Mouse (Mus musculus) retina, adult 2 months (tissue): ENCODE measurements around the gene Grid2ip.

Experiments used
- DNase-seq: peaks from one replicate; pipeline ENCODE4 v3.0.0-alpha.2; 2012; ENCODE audit warnings: low read depth, low spot score

Gene Grid2ip

DNA sequence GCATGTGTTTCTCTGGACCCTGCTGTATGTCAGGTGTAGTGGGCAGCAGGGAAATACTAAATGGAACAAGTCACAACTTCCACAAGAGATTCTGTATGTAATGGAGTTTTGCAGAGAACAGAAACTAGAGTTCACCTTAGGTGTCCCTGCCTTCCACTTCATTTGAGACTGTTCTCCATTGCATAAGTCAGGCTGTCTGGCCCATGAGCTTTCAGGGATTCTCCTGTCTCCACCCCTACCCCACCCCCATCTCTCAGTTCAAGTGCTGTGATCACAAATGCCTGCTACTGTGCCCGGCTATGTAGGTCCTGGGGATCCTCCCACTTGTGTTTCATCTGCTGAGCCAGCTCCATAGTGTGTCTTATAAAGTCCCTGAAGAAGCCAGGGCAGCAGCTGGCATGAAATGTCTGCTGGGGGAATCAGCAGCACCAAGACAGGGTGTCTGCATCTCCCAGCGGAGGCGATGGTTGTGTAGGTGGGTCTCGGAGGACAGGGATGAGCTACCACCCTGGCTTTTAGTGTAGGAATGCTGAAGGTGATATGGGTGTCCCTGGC lies 53.8 kb downstream of the Grid2ip start:
- DNase-seq = no peak

DNA sequence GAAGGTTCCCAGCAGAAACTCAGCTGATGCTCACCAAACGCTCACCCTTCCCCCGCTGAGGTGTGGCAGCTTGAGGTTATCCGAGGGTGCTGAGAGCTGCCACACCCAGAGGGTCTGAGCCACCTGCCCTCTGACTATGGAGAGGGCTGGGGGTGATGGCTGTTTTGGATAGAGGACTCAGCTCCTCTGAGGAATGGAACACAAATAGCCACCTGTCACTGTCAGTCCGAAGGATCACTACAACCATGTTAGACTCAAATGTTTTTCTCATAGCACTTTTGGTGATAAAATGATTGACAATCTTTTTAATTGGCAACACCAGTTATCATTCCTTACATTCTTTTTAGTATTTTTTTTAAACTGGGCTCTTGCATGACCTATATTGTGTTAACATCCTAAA lies 64.3 kb downstream of the Grid2ip start:
- no peak for DNase-seq

DNA sequence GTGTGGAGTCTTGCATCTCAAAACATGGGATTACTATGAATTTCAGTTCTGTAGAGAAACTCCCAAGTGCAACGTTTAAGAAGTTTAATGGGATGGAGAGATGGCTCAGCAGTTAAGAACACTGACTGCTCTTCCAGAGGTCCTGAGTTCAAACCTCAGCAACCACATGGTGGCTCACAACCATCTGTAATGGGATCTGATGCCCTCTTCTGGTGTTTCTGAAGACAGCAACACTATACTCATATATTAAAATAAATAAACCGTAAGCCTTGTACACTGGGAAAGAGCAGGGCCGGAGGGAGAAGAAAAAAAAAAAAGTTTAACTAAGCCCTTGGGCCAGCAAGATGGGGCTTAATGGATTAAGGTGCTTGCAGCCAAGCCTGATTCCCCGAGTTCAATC lies 65.9 kb downstream of the Grid2ip start:
- DNase-seq = no peak

DNA sequence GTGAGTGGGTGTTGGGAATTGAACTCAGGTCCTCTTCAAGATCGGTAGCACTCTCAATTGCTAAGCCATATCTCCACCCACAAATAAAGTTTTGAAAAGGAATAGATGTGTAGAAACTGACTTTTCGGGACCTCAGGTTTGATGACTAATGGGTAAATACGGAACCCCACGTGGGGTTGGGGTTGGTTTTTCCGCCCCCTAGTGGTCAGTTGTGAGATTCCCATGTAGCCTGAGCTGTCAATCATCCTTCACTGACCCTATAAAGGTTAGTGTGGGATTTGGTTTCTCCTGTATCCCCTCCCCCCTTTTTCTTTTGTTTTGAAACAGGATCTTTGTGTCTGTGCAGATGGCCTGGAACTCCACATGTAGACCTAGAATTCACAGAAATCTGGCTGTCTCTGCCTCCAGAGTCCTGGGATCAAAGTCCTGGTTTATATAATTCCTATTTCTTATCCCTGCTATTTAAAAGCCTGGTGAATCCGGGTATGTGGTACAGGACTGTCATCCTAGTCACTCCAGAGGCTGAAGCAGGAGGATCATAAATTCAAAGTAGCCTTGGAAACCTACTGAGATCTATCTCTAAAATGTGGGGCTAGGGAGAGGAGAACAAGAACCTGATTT lies 66.9 kb downstream of the Grid2ip start:
- peak; percentile 29 for DNase-seq

DNA sequence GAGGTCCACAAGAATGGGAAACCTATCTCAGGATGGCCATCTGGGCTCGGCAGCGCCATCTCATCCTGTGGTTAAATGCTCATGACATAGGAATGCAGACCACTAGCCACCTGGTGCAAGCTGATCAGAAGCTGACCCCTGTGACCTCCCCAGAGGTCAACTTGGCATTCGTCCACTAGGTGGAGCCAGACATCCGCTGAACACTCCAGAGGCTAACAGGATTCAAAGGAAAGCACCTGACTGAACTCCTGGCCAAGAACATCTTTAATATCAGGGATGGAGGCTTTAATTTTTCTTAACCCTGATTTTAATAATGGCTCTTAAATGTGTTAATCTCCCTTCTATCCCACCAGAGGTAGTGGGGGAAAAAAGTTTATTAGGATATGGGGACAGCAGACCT lies 77.3 kb downstream of the Grid2ip start:
- peak; percentile 64 for DNase-seq

DNA sequence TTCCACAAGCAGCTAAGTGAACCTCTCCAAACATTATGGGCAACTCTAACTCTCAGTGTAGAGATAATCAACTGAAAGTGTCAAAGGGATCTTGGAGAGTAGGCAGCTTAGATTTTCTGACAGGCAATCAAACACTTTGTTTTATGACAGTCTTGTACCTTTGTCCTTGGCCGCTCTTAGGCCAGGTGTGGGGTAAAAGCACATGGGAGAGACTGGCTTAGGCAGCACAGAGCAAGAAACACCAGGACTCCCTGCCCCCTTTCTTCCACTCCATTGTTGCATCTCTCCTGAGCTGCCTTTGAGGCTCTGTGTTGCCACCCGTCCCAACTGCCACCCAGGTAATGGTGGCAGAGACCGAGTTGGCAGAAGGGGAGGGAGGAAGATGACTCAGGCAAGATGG lies 84.2 kb downstream of the Grid2ip start:
- DNase-seq = no peak

DNA sequence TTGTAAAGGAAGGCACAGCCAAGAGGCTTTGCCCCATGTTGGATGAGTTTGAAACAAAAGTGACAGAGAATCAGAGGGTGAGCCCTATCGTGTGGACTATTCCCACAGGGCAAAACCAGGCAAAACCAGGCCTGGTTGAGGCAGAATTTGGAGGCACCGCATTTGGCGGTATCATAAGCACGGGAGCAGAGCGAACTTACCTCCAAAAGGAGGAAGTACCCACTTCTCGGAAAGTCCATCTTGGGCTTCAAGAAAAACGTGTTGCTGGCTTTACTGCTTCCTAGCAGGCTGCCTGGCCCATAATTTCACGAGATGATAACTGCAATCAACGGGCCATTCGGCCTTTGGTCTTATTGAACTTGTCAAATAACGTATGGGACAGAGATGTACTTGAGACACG lies 84.6 kb downstream of the Grid2ip start:
- no peak for DNase-seq
